Mouse (Mus musculus): Measurements from ENCODE around the gene Hhip. TPM values are rescaled to one million over a fixed set of nuclear protein-coding genes. Genes with fewer than 3 reads are reported as not detected.

Hhip gene
- polyA plus RNA-seq, 1 experiment: 4.6 TPM

DNA sequence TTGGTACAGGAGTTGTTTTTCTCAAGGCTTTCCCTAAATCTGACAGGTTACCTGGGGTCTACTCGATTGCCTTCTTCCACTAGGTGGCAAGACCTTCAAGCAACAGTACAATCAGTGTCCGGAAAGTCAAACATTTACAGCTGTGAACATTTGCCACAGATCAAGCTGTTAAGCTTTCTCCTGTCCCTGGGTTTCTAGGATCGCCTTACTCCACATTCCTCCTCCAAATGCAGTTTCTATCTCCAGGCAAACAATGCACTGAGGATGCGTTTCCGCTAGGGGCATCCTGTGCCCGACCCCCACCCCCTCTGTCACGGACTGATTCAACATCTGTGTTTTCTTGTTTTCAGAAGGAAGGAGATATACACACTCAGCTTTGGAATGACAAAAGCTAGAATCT is 122.0 kb downstream of the Hhip start:
- Histone ChIP-seq H3K4me1 (ENCODE audit: control insufficient read depth, insufficient read depth, low read length) (no peaks in the 10 kb centered on the region), H3K4me3 (replicated peaks; ENCODE audit: insufficient read depth, low read depth, low read length) (no peak overlapping the region), H3K27ac (ENCODE audit: insufficient read depth, low read length) (no peak overlapping the region), H3K27me3 (ENCODE audit: control insufficient read depth, insufficient read depth, low read length) (no peaks in the 10 kb centered on the region)
- WGBS: 53% methylated on average over 7 of the region's 7 CpGs
- TF ChIP-seq POLR2A (IDR thresholded peaks at IDR 0.05; ENCODE audit: borderline replicate concordance, insufficient read depth, low read length) (no peak), CTCF (IDR thresholded peaks at IDR 0.05; ENCODE audit: borderline replicate concordance, insufficient read depth, low read depth, low read length) (no peak)
- DNase-seq: no peak

DNA sequence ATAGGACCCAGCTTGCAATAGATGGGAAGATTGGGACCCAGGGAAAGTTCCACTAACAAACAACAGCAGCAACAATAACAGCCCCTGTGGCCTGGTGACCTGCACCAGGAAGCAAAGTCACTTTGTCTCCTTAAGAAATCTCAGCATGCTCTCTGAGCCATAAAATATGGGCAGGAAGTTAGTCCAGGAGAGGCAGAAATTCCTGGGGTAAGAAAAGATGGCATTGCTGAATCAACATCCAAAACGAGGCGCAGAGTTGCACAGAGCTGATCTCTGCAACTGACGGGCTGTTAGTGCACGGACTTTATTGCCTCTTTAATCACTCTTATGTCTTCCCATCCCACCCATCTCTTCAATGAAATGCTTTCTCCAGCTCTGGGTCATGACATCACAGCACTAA is 128.6 kb downstream of the Hhip start:
- no peaks in the 10 kb centered on the region for H3K27me3 ChIP-seq (ENCODE audit: control insufficient read depth, insufficient read depth, low read length)
- 87% methylated on average over 4 of the region's 4 CpGs for WGBS
- no peak for DNase-seq
- no peak overlapping the region for H3K27ac ChIP-seq (ENCODE audit: insufficient read depth, low read length)
- TF ChIP-seq CTCF (IDR thresholded peaks at IDR 0.05; ENCODE audit: borderline replicate concordance, insufficient read depth, low read depth, low read length): no peak
- TF ChIP-seq POLR2A (IDR thresholded peaks at IDR 0.05; ENCODE audit: borderline replicate concordance, insufficient read depth, low read length): no peak
- no peaks in the 10 kb centered on the region for H3K4me1 ChIP-seq (ENCODE audit: control insufficient read depth, insufficient read depth, low read length)
- H3K4me3 ChIP-seq (replicated peaks; ENCODE audit: insufficient read depth, low read depth, low read length): no peak overlapping the region

DNA sequence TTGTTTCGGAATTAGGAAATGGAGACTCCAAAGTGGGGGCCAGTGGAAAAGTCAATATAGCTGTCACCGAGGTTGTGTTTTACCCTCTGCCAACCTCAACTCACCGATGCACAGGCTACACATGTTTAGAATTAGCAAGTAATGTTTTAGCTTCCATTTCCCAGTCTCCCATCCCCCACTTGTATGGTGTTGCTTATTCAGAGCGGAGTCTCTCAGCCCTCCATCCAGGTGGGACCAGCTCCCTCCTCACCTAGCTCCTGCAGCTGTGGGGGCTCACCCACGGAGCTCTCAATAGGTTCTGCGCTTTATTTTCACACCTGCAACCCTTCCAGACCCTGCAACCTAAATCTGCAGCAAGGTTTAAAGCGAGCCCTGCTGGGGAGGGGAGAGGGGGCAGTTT is 140.6 kb downstream of the Hhip start:
- Histone ChIP-seq H3K27ac (ENCODE audit: insufficient read depth, low read length) (no peak overlapping the region), H3K27me3 (ENCODE audit: control insufficient read depth, insufficient read depth, low read length) (no peaks in the 10 kb centered on the region), H3K4me3 (replicated peaks; ENCODE audit: insufficient read depth, low read depth, low read length) (no peak overlapping the region), H3K4me1 (ENCODE audit: control insufficient read depth, insufficient read depth, low read length) (no peaks in the 10 kb centered on the region)
- WGBS: 77% methylated on average over 7 of the region's 7 CpGs
- DNase-seq: no peak
- no peak for TF ChIP-seq POLR2A (IDR thresholded peaks at IDR 0.05; ENCODE audit: borderline replicate concordance, insufficient read depth, low read length)
- TF ChIP-seq CTCF (IDR thresholded peaks at IDR 0.05; ENCODE audit: borderline replicate concordance, insufficient read depth, low read depth, low read length): no peak

All from cerebellum, adult 2 months (tissue).